Mouse (Mus musculus) liver, adult 2 months (tissue): ENCODE results near the gene Prdm16. TPM values are rescaled to one million over a fixed set of nuclear protein-coding genes. Genes with fewer than 3 reads are reported as not detected.

Experiments
- DNase-seq: peaks from one replicate; pipeline ENCODE4 v3.0.0-alpha.2; 2011; ENCODE audit warnings: low read depth, low spot score; ENCODE audit errors: extremely low read depth
- H3K27ac ChIP-seq: fragments of 200-500 bp; replicated peaks from 2 replicates; pipeline ENCODE4 v1.5.1; 2012; ENCODE audit warnings: low read depth, mild to moderate bottlenecking, control low read depth, inconsistent platforms, low read length; ENCODE audit not compliant: insufficient read depth
- H3K27me3 ChIP-seq: fragments of 200-500 bp; 2 replicates; pipeline ENCODE4 v1.6.1; 2012; ENCODE audit warnings: mild to moderate bottlenecking, moderate library complexity, low read length, inconsistent platforms; ENCODE audit not compliant: control insufficient read depth, insufficient read depth
- H3K36me3 ChIP-seq: fragments of 200-500 bp; 2 replicates; pipeline ENCODE4 v1.6.1; 2012; ENCODE audit warnings: low read length, inconsistent platforms; ENCODE audit not compliant: control insufficient read depth, insufficient read depth
- H3K4me1 ChIP-seq: fragments of 200-500 bp; 2 replicates; pipeline ENCODE4 v1.6.1; 2011; ENCODE audit warnings: low read length; ENCODE audit not compliant: control insufficient read depth, insufficient read depth
- H3K4me3 ChIP-seq: fragments of 200-500 bp; 2 replicates; pipeline ENCODE4 v1.5.1; 2011; ENCODE audit warnings: low read depth, mild to moderate bottlenecking, control low read depth, low read length, moderate library complexity; ENCODE audit not compliant: insufficient read depth
- H3K79me2 ChIP-seq: fragments of 200-500 bp; 2 replicates; pipeline ENCODE4 v1.6.1; 2012; ENCODE audit warnings: inconsistent platforms, mild to moderate bottlenecking, low read length, moderate library complexity; ENCODE audit not compliant: control insufficient read depth, insufficient read depth
- H3K9ac ChIP-seq: fragments of 200-500 bp; 2 replicates; pipeline ENCODE4 v1.6.1; 2012; ENCODE audit warnings: low read depth, mild to moderate bottlenecking, control low read depth, inconsistent platforms, low read length
- CTCF ChIP-seq: fragments of 200-500 bp; IDR thresholded peaks from 2 replicates; pipeline ENCODE4 v1.5.1; 2011; ENCODE audit warnings: low read depth, low read length, control low read depth
- POLR2A ChIP-seq: fragments of 200-500 bp; IDR thresholded peaks from 2 replicates; pipeline ENCODE4 v1.6.1; 2011; ENCODE audit warnings: low read length, control low read depth; ENCODE audit not compliant: insufficient read depth; ENCODE audit errors: extremely low read depth
- whole genome bisulfite sequencing: fragments of 180-500 bp; shearing (Covaris S2); methylation state at CpG from one replicate; pipeline ENCODE4 v1.1.7; 2018; 5-methylcytosine and 5-hydroxymethylcytosine counted together
- polyA plus RNA-seq: library from polyadenylated mRNA; depleted of rRNA; stranded (reverse); fragments of >200 nt; gene quantifications from 2 replicates; pipeline ENCODE4 v1.2.3, GENCODE M21; 2012
- total RNA-seq: library from RNA; depleted of rRNA; stranded (reverse); fragments of >200 nt; gene quantifications from 2 replicates; pipeline ENCODE4 v1.2.3, GENCODE M21; 2014

The Prdm16 gene
- total and polyA plus RNA-seq, 2 experiments: 0.22 to 0.37 TPM

GRCm38 (mm10) chr4:154540671-154541070, 96.0 kb downstream of the Prdm16 start:
- WGBS: 80% methylated on average over 10 of the region's 10 CpGs
- no peaks in the 10 kb centered on the region for H3K27me3 ChIP-seq
- no peaks in the 10 kb centered on the region for H3K36me3 ChIP-seq
- H3K79me2 ChIP-seq: no peaks in the 10 kb centered on the region
- H3K4me1 ChIP-seq: no peaks in the 10 kb centered on the region
- no peak for TF ChIP-seq CTCF
- TF ChIP-seq POLR2A: no peak
- no peak overlapping the region for H3K27ac ChIP-seq
- no peak overlapping the region for H3K9ac ChIP-seq
- H3K4me3 ChIP-seq: no peak overlapping the region
- no peak for DNase-seq

GRCm38 (mm10) chr4:154539703-154540102, 97.0 kb downstream of the Prdm16 start:
- Histone ChIP-seq H3K4me3 (no peak overlapping the region), H3K4me1 (no peaks in the 10 kb centered on the region), H3K79me2 (no peaks in the 10 kb centered on the region), H3K9ac (no peak overlapping the region), H3K27me3 (no peaks in the 10 kb centered on the region), H3K27ac (no peak overlapping the region), H3K36me3 (no peaks in the 10 kb centered on the region)
- 85% methylated on average over 12 of the region's 12 CpGs for WGBS
- no peak for TF ChIP-seq CTCF
- TF ChIP-seq POLR2A: no peak
- DNase-seq: no peak

- 81% methylated on average over 4 of the region's 4 CpGs for WGBS
- Histone ChIP-seq H3K36me3 (no peaks in the 10 kb centered on the region), H3K27ac (no peak overlapping the region), H3K79me2 (no peaks in the 10 kb centered on the region), H3K9ac (no peak overlapping the region), H3K4me3 (no peak overlapping the region), H3K27me3 (no peaks in the 10 kb centered on the region), H3K4me1 (no peaks in the 10 kb centered on the region)
- DNase-seq: no peak
- TF ChIP-seq POLR2A (no peak), CTCF (no peak)
Observed at GRCm38 (mm10) chr4:154538727-154539126, 97.9 kb downstream of the Prdm16 start.

- Histone ChIP-seq H3K36me3 (no peaks in the 10 kb centered on the region), H3K4me3 (no peak overlapping the region), H3K27me3 (no peaks in the 10 kb centered on the region), H3K9ac (no peak overlapping the region), H3K79me2 (no peaks in the 10 kb centered on the region), H3K4me1 (no peaks in the 10 kb centered on the region), H3K27ac (no peak overlapping the region)
- 33% methylated on average over 5 of the region's 5 CpGs for WGBS
- TF ChIP-seq POLR2A (no peak), CTCF (no peak)
- peak; percentile 76 for DNase-seq
Observed at GRCm38 (mm10) chr4:154536110-154536509, 100.6 kb downstream of the Prdm16 start.

GRCm38 (mm10) chr4:154531368-154531767, 105.3 kb downstream of the Prdm16 start:
- no peak overlapping the region for H3K27ac ChIP-seq
- no peaks in the 10 kb centered on the region for H3K79me2 ChIP-seq
- H3K4me1 ChIP-seq: no peaks in the 10 kb centered on the region
- no peaks in the 10 kb centered on the region for H3K36me3 ChIP-seq
- no peak overlapping the region for H3K9ac ChIP-seq
- TF ChIP-seq CTCF (no peak), POLR2A (no peak)
- no peak overlapping the region for H3K4me3 ChIP-seq
- WGBS: 85% methylated on average over 4 of the region's 4 CpGs
- DNase-seq: no peak
- no peaks in the 10 kb centered on the region for H3K27me3 ChIP-seq

GRCm38 (mm10) chr4:154530336-154530735, 106.3 kb downstream of the Prdm16 start:
- Histone ChIP-seq H3K4me1 (no peaks in the 10 kb centered on the region), H3K79me2 (no peaks in the 10 kb centered on the region), H3K9ac (no peak overlapping the region), H3K36me3 (no peaks in the 10 kb centered on the region), H3K27me3 (no peaks in the 10 kb centered on the region), H3K4me3 (no peak overlapping the region), H3K27ac (no peak overlapping the region)
- peak; percentile 55 for DNase-seq
- TF ChIP-seq CTCF (no peak), POLR2A (no peak)
- WGBS: 21% methylated on average over 7 of the region's 7 CpGs
